Comparison of ENCODE assay signal across 14 mouse cellular contexts in the genomic region with DNA sequence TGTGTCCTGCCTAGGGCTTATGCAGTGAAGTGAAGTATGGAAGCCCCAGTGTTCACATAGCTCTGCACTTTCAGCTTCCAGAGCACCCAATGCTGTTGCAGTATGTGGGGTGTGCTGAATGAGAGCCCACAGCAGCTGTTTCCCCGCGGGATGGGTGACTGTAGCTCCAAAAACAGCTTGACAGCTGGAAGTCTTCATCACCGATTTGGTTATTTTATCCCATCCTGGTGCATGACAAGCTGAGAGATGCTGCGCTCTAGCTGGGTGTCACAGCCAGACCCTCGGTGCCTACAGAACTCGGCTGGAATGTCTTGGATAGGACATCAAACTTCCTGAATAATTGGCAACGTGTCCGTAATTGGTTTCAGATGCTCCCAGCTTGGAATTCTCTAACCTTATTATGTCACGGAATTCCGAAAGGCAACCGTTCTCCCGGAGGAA.
A peak's percentile ranks its signal among the peaks of the same experiment; 100 is the strongest.
DNase-seq lines count a peak whose midpoint lies in the region; ATAC-seq lines count a peak whose summit lies in the region.
"Had no signal": no experiment of that assay in that cellular context is flagged by ENCODE, and none has a peak within 500 bp of the region (broad histone marks: within the 10 kb centered on the region; RNA-seq: fewer than 3 reads in every experiment).

No protein-coding gene starts in this region.

- 0 out of 2 replicates have a peak overlapping the region, but pooled peaks have one; percentile 25 for H3K9ac ChIP-seq in embryonic facial prominence, embryonic 14.5 days (ENCODE audit: low read depth, low read length)
- no peak overlapping the region for H3K9ac ChIP-seq in lung, embryonic 16.5 days (ENCODE audit: low read length)
- H3K9ac ChIP-seq: forebrain, postnatal 0 days; kidney, embryonic 15.5 days had no signal

- no peaks in the 10 kb centered on the region for H3K36me3 ChIP-seq in embryonic facial prominence, embryonic 14.5 days (ENCODE audit: control insufficient read depth, insufficient read depth, low read length)
- no peaks in the 10 kb centered on the region for H3K36me3 ChIP-seq in lung, embryonic 16.5 days (ENCODE audit: control insufficient read depth, insufficient read depth, low read length)
- H3K36me3 ChIP-seq in hindbrain, embryonic 10.5 days, result no peaks in the 10 kb centered on the region
- H3K36me3 ChIP-seq: kidney, embryonic 15.5 days had no signal

- H3K4me2 ChIP-seq in embryonic facial prominence, embryonic 14.5 days (ENCODE audit: low read depth, low read length), result no peak overlapping the region
- no peak overlapping the region for H3K4me2 ChIP-seq in lung, embryonic 16.5 days (ENCODE audit: low read depth, low read length)
- H3K4me2 ChIP-seq: kidney, embryonic 15.5 days had no signal

- ATAC-seq in embryonic facial prominence, embryonic 14.5 days (ENCODE audit: low read depth), result peak; percentile 50; the same call in 1 of the 2 replicates
- ATAC-seq in lung, embryonic 16.5 days (ENCODE audit: low read depth), result peak; percentile 75
- ATAC-seq in megakaryocyte-erythroid progenitor cell, adult 5-6 weeks (replicated peaks; ENCODE audit: low FRiP score, low TSS enrichment, poor library complexity, severe bottlenecking), result no peak
- ATAC-seq: activated CD4-positive, CD25-positive, alpha-beta regulatory T cell, adult 4 months; forebrain, postnatal 0 days; hindbrain, embryonic 16.5 days had no signal

- intact Hi-C loops in heart, postnatal 14 days (cut with DNase I), result no loop called here

- H3K4me3 ChIP-seq in embryonic facial prominence, embryonic 14.5 days (ENCODE audit: low read depth, low read length), result no peak overlapping the region
- no peak overlapping the region for H3K4me3 ChIP-seq in lung, embryonic 16.5 days (ENCODE audit: low read length)
- H3K4me3 ChIP-seq in hindbrain, embryonic 10.5 days, result no peak overlapping the region
- H3K4me3 ChIP-seq: kidney, embryonic 15.5 days; megakaryocyte, embryonic 14.5 days had no signal

- WGBS in embryonic facial prominence, embryonic 14.5 days, result 30% methylated on average over 12 of the region's 12 CpGs
- 43% methylated on average over 12 of the region's 12 CpGs for WGBS in lung, embryonic 16.5 days
- 67% methylated on average over 12 of the region's 12 CpGs for WGBS in hindbrain, embryonic 10.5 days

- H3K9me3 ChIP-seq in embryonic facial prominence, embryonic 14.5 days (ENCODE audit: control insufficient read depth, low read length), result no peaks in the 10 kb centered on the region
- no peaks in the 10 kb centered on the region for H3K9me3 ChIP-seq in lung, embryonic 16.5 days (ENCODE audit: control insufficient read depth, low read length)
- H3K9me3 ChIP-seq in hindbrain, embryonic 10.5 days, result no peaks in the 10 kb centered on the region
- H3K9me3 ChIP-seq: kidney, embryonic 15.5 days had no signal

- H3K4me1 ChIP-seq in embryonic facial prominence, embryonic 14.5 days (ENCODE audit: control insufficient read depth, insufficient read depth, low read length), result peaks cover 50% of the 10 kb centered on the region
- peaks cover 11% of the 10 kb centered on the region for H3K4me1 ChIP-seq in lung, embryonic 16.5 days (replicated peaks; ENCODE audit: control insufficient read depth, insufficient read depth, low read length)
- peaks cover 52% of the 10 kb centered on the region for H3K4me1 ChIP-seq in hindbrain, embryonic 10.5 days (replicated peaks)
- H3K4me1 ChIP-seq: megakaryocyte, embryonic 14.5 days had no signal

- DNase-seq in heart, adult 11 months, result peak; percentile 95
- no peak for DNase-seq in heart, postnatal 14 days
- DNase-seq in brain, adult 2 months (ENCODE audit: low read depth, low spot score), result peak; percentile 33
- DNase-seq in embryonic facial prominence, embryonic 14.5 days (ENCODE audit: low spot score), result peak; percentile 79
- no peak for DNase-seq in hindbrain, embryonic 10.5 days (ENCODE audit: low spot score)
- no peak for DNase-seq in urinary bladder, postnatal 25 days (ENCODE audit: low spot score)
- DNase-seq: cerebellum, adult 11 months; forebrain, postnatal 0 days had no signal

- no peak overlapping the region for H3K27ac ChIP-seq in embryonic facial prominence, embryonic 14.5 days (replicated peaks; ENCODE audit: low read depth, low read length)
- H3K27ac ChIP-seq in lung, embryonic 16.5 days (ENCODE audit: low read length), result no peak overlapping the region
- H3K27ac ChIP-seq in hindbrain, embryonic 10.5 days, result no peak overlapping the region
- H3K27ac ChIP-seq: kidney, embryonic 15.5 days had no signal

- H3K27me3 ChIP-seq in embryonic facial prominence, embryonic 14.5 days (replicated peaks; ENCODE audit: control insufficient read depth, insufficient read depth, low read length), result no peaks in the 10 kb centered on the region; the same call in 1 of the 2 replicates
- H3K27me3 ChIP-seq in lung, embryonic 16.5 days (ENCODE audit: control insufficient read depth, insufficient read depth, low read depth, low read length), result peaks cover 5% of the 10 kb centered on the region; the same call in 1 of the 2 replicates
- H3K27me3 ChIP-seq in hindbrain, embryonic 10.5 days (ENCODE audit: insufficient read depth, poor library complexity, severe bottlenecking), result peaks cover 3% of the 10 kb centered on the region; the same call in 1 of the 2 replicates
- H3K27me3 ChIP-seq: megakaryocyte, embryonic 14.5 days had no signal

Comparison
In these comparisons a context has a peak if more than half of its experiments do, and no peak if none do; other contexts are left out.
1. DNase-seq: peak in heart, adult 11 months (single experiment), brain, adult 2 months (single experiment) and embryonic facial prominence, embryonic 14.5 days (single experiment); none in heart, postnatal 14 days (0 of 2), hindbrain, embryonic 10.5 days (single experiment) and urinary bladder, postnatal 25 days (single experiment).